Mouse (Mus musculus) liver, postnatal 0 days (tissue): ENCODE results near the gene Clpb. TPM values are rescaled to one million over a fixed set of nuclear protein-coding genes. Genes with fewer than 3 reads are reported as not detected.

Experiments used
- ATAC-seq: fragments of 200-750 bp; cut with Nextera tagmentation; 2 replicates; pipeline ENCODE4 v1.8.0; 2017; ENCODE audit warnings: mild to moderate bottlenecking, moderate library complexity
- DNase-seq: peaks from one replicate; pipeline ENCODE4 v3.0.0-alpha.2; 2016
- H3K27ac ChIP-seq: fragments of 300-500 bp; sonication (generic); 2 replicates; pipeline ENCODE4 v1.5.1; 2014; ENCODE audit warnings: antibody characterized with exemption, moderate library complexity, mild to moderate bottlenecking, low read depth
- H3K27me3 ChIP-seq: fragments of 300-500 bp; sonication (generic); 2 replicates; pipeline ENCODE4 v1.6.1; 2014; ENCODE audit warnings: low read length, control low read depth, mixed read lengths; ENCODE audit not compliant: insufficient read depth
- H3K36me3 ChIP-seq: fragments of 300-500 bp; sonication (generic); replicated peaks from 2 replicates; pipeline ENCODE4 v1.6.1; 2014; ENCODE audit warnings: mild to moderate bottlenecking, control low read depth, low read length, moderate library complexity, mixed read lengths; ENCODE audit not compliant: insufficient read depth
- H3K4me1 ChIP-seq: fragments of 300-500 bp; sonication (generic); 2 replicates; pipeline ENCODE4 v1.6.1; 2014; ENCODE audit warnings: antibody characterized with exemption, mild to moderate bottlenecking, control low read depth; ENCODE audit not compliant: insufficient read depth
- H3K4me2 ChIP-seq: fragments of 300-500 bp; sonication (generic); 2 replicates; pipeline ENCODE4 v1.6.1; 2014; ENCODE audit warnings: low read depth, mild to moderate bottlenecking, low read length, moderate library complexity, mixed read lengths
- H3K4me3 ChIP-seq: fragments of 300-500 bp; sonication (generic); 2 replicates; pipeline ENCODE4 v1.5.1; 2014; ENCODE audit warnings: low read depth, low read length
- H3K9ac ChIP-seq: fragments of 300-500 bp; sonication (generic); replicated peaks from 2 replicates; pipeline ENCODE4 v1.6.1; 2014; ENCODE audit warnings: mild to moderate bottlenecking, moderate library complexity
- H3K9me3 ChIP-seq: fragments of 300-500 bp; sonication (generic); 2 replicates; pipeline ENCODE4 v1.6.1; 2016; ENCODE audit warnings: mild to moderate bottlenecking, control low read depth, low read length, mixed read lengths
- CTCF ChIP-seq: sonication (generic); IDR thresholded peaks from 2 replicates; pipeline ENCODE4 v1.5.1; 2016; ENCODE audit warnings: antibody characterized with exemption, low read depth
- EP300 ChIP-seq: IDR thresholded peaks from 2 replicates; pipeline ENCODE4 v1.6.1; 2016; ENCODE audit warnings: antibody characterized with exemption, low read depth, mild to moderate bottlenecking
- WGBS: fragments of 180-500 bp; shearing (Covaris S2); extraction: QIAGEN DNeasy Blood & Tissue Kit; methylation state at CpG from one replicate; pipeline ENCODE4 v1.1.7; 2014; ENCODE audit not compliant: insufficient replicate concordance; 5-methylcytosine and 5-hydroxymethylcytosine counted together
- polyA plus RNA-seq: library from polyadenylated mRNA; unstranded; fragments of >200 nt; fragmentation: Nextera tagmentation; extraction: Ambion mirVana; gene quantifications from 2 replicates; pipeline ENCODE4 v1.2.1, GENCODE M21; 2015

Gene Clpb
- polyA plus RNA-seq, 1 experiment from 2014 or later, result 16.3 TPM

- no peak overlapping the region for H3K4me2 ChIP-seq
Observed at GRCm38 (mm10) chr7:101834903-101835302, 171.5 kb downstream of the Clpb start.

DNA sequence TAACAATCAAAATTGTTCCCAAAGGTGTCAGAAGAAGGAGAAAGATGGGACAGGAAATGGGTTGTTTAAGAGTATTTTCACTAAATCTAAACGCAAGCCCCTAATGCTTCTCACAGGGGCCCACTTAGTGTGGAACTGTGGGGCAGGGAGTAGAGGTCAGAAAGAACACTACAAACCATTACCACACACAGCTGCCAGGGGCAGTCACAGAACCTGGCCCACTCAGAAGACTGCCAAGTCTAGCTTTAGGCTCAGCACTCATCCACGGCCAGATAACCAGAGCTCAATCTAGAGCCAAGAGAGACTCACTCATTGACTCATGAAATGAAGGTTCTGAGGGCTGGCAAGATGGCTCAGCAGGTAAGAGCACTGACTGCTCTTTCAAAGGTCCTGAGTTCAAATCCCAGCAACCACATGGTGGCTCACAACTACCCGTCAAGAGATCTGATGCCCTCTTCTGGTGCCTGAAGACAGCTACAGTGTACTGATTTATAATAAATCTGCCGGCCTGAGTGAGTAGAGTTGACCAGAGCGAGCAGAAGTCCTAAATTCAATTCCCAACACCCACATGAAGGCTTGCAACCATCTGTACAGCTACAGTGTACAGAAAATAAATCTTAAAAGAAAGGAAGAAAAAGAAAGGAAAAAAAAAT lies 172.2 kb downstream of the Clpb start:
- H3K27me3 ChIP-seq, result peaks cover 26% of the 10 kb centered on the region
- no peak overlapping the region for H3K27ac ChIP-seq
- no peaks in the 10 kb centered on the region for H3K9me3 ChIP-seq
- ATAC-seq (no peak), DNase-seq (no peak)
- H3K4me2 ChIP-seq, result peak overlapping the region; percentile 91
- peaks cover 5% of the 10 kb centered on the region; the same call in 1 of the 2 replicates for H3K4me1 ChIP-seq
- 45% methylated on average over 5 of the region's 5 CpGs for WGBS
- H3K9ac ChIP-seq, result no peak overlapping the region
- H3K4me3 ChIP-seq, result no peak overlapping the region; the same call in 1 of the 2 replicates
- peaks cover 17% of the 10 kb centered on the region for H3K36me3 ChIP-seq
- TF ChIP-seq CTCF (peak; percentile 26; the same call in 1 of the 2 replicates), EP300 (no peak)

More at GRCm38 (mm10) chr7:101834903-101835302, 171.5 kb downstream of the Clpb start:
- no peak for TF ChIP-seq CTCF
- TF ChIP-seq EP300, result no peak
- Histone ChIP-seq H3K36me3 (peaks cover 23% of the 10 kb centered on the region), H3K27ac (no peak overlapping the region), H3K9me3 (no peaks in the 10 kb centered on the region), H3K4me1 (peaks cover 5% of the 10 kb centered on the region; the same call in 1 of the 2 replicates), H3K4me3 (no peak overlapping the region), H3K27me3 (peaks cover 26% of the 10 kb centered on the region), H3K9ac (no peak overlapping the region)
- ATAC-seq, result no peak
- DNase-seq, result no peak
- WGBS, result 71% methylated on average over 3 of the region's 3 CpGs

- Histone ChIP-seq H3K36me3 (peaks cover 12% of the 10 kb centered on the region), H3K4me3 (peak overlapping the region; percentile 70), H3K4me2 (peak overlapping the region; percentile 91), H3K27me3 (peaks cover 26% of the 10 kb centered on the region), H3K27ac (peak overlapping the region; percentile 78), H3K9ac (peak overlapping the region; percentile 78), H3K4me1 (peaks cover 5% of the 10 kb centered on the region; the same call in 1 of the 2 replicates), H3K9me3 (no peaks in the 10 kb centered on the region)
- WGBS, result under 1% methylated on average over 49 of the region's 63 CpGs
- DNase-seq, result peak; percentile 66
- TF ChIP-seq EP300 (no peak), CTCF (no peak)
- peak; percentile 51 for ATAC-seq
Observed at GRCm38 (mm10) chr7:101836271-101837153, 173.1 kb downstream of the Clpb start.

GRCm38 (mm10) chr7:101837154-101837605 lies 173.7 kb downstream of the Clpb start:
- 2% methylated on average over 20 of the region's 20 CpGs for WGBS
- no peak for ATAC-seq
- Histone ChIP-seq H3K4me2 (peak overlapping the region; percentile 91), H3K27me3 (peaks cover 26% of the 10 kb centered on the region), H3K4me3 (peak overlapping the region; percentile 70), H3K36me3 (peaks cover 7% of the 10 kb centered on the region; the same call in 1 of the 2 replicates), H3K4me1 (peaks cover 5% of the 10 kb centered on the region; the same call in 1 of the 2 replicates), H3K9me3 (no peaks in the 10 kb centered on the region), H3K9ac (peak overlapping the region; percentile 78), H3K27ac (peak overlapping the region; percentile 78)
- TF ChIP-seq EP300, result no peak
- TF ChIP-seq CTCF, result no peak
- peak; percentile 41 for DNase-seq

- WGBS, result 1% methylated on average over 49 of the region's 64 CpGs
- TF ChIP-seq EP300, result no peak
- TF ChIP-seq CTCF, result peak; percentile 36
- H3K27me3 ChIP-seq, result peaks cover 26% of the 10 kb centered on the region
Observed at GRCm38 (mm10) chr7:101837606-101838471, 174.4 kb downstream of the Clpb start, which contains the start of gene Inppl1. Gene Inppl1 (minus strand): TSS chr7:101838229.

More at GRCm38 (mm10) chr7:101837606-101838471, 174.4 kb downstream of the Clpb start, which contains the start of gene Inppl1:
- peak; percentile 66 for DNase-seq
- peak; percentile 58 for ATAC-seq
- Histone ChIP-seq H3K36me3 (peaks cover 7% of the 10 kb centered on the region; the same call in 1 of the 2 replicates), H3K4me3 (peak within 1 kb of the TSS; percentile 70), H3K9me3 (no peaks in the 10 kb centered on the region), H3K9ac (peak within 1 kb of the TSS; percentile 78), H3K4me1 (peaks cover 5% of the 10 kb centered on the region; the same call in 1 of the 2 replicates), H3K27ac (peak within 1 kb of the TSS; percentile 78), H3K4me2 (peak within 1 kb of the TSS; percentile 91)
